Mouse (Mus musculus) lung, postnatal 25 days (tissue): ENCODE data around the gene Plxna4.

Experiments used
- DNase-seq: peaks from one replicate; pipeline ENCODE4 v3.0.0; 2022; ENCODE audit warnings: low spot score

Gene Plxna4

GRCm38 (mm10) chr6:32346015-32346414 lies 242.0 kb downstream of the Plxna4 start:
- no peak for DNase-seq

- DNase-seq, result no peak
These were observed 245.3 kb downstream of the Plxna4 start for GRCm38 (mm10) chr6:32342727-32343126.

- DNase-seq, result no peak
These were observed 245.7 kb downstream of the Plxna4 start for GRCm38 (mm10) chr6:32342272-32342671.

- no peak for DNase-seq
These were observed 249.5 kb downstream of the Plxna4 start for GRCm38 (mm10) chr6:32338416-32338943.

GRCm38 (mm10) chr6:32331281-32331680 lies 256.7 kb downstream of the Plxna4 start:
- DNase-seq, result no peak

GRCm38 (mm10) chr6:32330034-32330795 lies 257.8 kb downstream of the Plxna4 start:
- no peak for DNase-seq

DNA sequence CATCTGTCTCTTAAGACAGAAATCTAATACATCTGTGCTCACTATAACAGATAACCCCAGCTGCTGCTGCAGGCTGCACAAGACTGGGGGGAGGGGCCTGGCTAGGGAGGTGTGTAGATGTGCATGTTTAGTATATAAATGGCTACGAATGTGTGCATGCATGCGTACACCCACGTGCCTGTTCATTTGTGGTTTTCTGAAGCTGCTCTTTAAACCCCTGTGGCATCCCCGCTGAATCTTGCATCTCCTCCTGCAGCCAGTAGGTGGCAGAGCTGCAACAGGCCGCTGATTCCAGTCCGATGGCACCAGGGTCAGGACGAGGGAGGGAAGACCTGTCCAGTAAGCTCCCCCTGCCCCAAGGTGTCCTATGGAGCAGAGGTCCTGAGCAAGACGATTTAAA lies 260.0 kb downstream of the Plxna4 start:
- DNase-seq, result peak; percentile 72

- no peak for DNase-seq
These were observed 260.8 kb downstream of the Plxna4 start for GRCm38 (mm10) chr6:32327173-32327572.

- no peak for DNase-seq
These were observed 261.6 kb downstream of the Plxna4 start for GRCm38 (mm10) chr6:32326406-32326805.

- no peak for DNase-seq
These were observed 262.1 kb downstream of the Plxna4 start for GRCm38 (mm10) chr6:32325851-32326250.

DNA sequence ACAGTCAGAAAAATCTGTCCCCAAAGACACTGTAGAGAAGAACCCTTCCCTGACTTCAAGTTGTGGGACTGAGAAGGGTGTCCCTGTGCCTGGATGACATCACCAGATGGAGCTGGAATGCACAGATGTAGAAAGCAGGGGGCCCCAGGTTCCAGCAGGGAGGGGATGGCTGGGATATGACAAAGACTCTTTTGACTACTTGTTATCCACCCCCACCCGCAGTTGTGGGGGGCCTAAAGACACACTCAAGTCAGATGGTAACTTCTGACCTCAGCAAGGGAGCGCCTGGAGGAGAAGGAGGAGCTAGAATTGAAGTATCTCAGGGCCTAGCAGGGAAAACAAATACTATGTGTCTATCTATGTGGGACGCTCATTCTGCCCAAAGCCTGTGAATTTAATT lies 266.8 kb downstream of the Plxna4 start:
- no peak for DNase-seq

GRCm38 (mm10) chr6:32320254-32320653 lies 267.7 kb downstream of the Plxna4 start:
- DNase-seq, result no peak

DNA sequence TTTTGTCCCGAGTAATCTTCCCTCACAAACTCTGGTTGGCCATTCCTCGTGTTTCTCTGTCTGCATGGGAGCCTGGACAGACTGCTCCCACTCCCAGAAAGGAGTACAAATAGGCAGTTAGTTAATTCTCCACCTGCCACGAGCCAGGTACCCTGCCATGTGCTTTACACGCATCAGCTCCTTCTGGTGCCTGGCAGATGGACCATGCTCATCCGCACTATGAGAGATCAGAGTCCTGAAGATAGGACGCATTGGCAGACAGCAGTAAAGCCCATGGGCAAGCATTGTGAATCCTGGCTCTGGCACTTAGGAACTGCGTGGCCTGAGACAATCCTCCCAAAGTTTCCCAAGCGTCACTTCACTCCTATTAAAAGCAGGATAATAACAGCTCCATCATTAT lies 270.5 kb downstream of the Plxna4 start:
- DNase-seq, result no peak

- no peak for DNase-seq
These were observed 273.0 kb downstream of the Plxna4 start for GRCm38 (mm10) chr6:32315011-32315450.

DNA sequence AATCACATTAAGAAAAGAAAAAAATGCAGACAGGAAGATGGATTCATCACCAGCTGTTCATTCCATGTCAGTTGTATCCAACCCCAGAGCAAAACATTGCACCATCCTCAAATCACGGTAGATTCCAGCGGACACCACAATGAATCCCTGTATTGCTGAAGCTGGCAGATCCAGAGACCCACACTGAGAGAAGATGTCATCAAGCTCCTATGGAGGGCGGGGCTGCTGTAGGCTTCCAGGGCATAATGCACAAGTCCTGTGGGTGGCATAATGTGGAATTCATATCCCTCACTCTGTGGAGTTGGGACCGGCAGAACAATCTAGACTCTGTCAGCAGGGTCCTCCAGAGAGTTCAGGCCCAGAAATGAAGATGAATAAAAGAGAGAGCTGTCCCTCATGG lies 278.8 kb downstream of the Plxna4 start:
- no peak for DNase-seq

DNA sequence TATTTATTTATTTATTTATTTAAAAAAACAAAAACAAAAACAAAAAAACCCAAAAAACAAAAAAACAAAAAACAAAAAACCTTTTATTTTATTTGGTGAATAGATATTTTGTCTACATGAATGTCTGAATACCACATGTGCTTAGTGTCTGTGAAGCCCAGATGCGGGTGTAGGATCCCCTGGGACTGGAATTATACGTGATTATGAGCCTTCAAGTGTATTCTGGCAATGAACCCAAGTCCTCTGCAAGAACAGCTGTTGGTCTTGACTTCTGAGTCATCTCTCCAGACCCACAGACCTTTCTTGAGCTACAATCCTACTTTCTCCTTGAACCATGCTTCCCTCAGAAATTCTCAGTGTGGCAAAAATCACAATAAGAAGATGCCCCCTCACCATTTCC lies 287.4 kb downstream of the Plxna4 start:
- no peak for DNase-seq

GRCm38 (mm10) chr6:32281457-32281856 lies 306.5 kb downstream of the Plxna4 start:
- no peak for DNase-seq

DNA sequence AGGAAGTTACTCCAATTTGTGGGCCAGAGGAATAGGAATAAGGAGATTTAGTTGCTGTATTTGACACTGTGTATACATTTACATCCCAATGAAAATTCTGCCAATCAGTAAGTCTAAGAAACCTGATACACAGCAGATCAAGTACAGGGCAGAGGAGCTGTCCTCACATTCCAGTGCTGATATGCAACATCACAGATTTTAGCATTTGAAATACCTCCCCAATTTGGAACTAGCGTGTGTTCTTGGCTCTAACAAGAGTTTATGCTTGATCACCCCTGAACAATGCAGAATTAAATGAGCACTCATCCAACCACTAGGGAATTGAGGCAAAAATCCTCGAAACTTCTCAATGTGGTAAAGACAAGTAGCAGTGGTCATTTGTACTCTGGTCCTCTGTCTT lies 307.3 kb downstream of the Plxna4 start:
- no peak for DNase-seq

GRCm38 (mm10) chr6:32271463-32271862 lies 316.5 kb downstream of the Plxna4 start:
- DNase-seq, result no peak

DNA sequence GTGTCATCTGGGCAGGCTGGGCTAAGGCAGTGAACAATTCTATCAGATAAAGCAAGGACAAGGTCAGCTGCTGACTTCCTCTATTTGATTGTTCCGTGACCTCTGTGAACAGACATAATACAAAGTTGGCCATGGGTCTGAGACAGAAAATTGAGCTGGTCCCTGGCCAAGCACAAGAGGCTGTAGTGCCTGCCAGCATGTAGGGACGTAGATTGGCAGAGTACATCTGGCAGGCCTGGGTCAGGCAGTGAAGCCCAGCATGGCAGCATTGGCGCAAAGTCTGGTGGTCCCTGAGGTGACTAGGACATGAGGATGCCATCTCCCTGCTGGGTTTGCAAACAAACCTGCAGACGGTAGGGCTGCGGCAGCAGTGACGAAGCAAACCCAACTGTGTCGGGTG lies 321.9 kb downstream of the Plxna4 start:
- DNase-seq, result peak; percentile 42

DNA sequence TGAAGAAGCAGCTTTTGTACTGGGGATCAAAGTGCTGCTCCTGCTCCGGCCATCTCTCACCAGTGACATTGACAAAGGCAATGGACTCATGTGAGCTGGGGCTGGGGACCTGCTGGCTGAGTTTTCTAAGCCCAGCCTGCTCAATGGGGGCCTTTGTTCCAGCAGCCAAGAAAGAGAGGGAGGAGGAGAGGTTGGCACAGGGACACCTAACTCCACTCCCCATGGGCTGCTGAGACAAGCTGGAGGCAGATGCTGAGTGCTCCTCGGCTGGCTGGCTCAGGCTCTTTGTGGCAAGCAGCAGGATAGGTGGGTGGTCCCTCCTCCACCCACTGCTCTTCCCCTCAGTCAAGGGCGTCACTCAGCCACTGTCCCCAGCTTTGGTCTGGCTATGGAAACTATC lies 326.7 kb downstream of the Plxna4 start:
- no peak for DNase-seq

- no peak for DNase-seq
These were observed 327.7 kb downstream of the Plxna4 start for GRCm38 (mm10) chr6:32260341-32260740.

DNA sequence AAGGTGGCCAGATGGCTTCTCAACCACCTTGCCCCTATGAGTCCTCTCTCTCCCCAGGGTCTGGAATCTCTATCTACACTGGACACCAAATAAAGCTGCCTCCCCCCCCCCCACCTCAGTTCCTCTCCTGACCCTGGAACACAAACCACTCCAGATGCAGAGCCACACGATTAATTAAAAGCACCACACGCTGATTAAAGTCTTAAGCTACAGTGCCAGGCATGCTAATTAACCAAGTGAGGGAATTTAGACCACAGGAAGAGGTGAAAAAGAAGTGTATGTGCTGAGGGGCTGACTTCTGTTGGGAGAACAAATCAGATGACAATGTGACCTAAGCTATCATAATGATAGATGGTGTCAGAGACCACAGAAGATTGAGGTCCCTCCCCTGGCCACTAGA lies 332.8 kb downstream of the Plxna4 start:
- DNase-seq, result no peak

DNA sequence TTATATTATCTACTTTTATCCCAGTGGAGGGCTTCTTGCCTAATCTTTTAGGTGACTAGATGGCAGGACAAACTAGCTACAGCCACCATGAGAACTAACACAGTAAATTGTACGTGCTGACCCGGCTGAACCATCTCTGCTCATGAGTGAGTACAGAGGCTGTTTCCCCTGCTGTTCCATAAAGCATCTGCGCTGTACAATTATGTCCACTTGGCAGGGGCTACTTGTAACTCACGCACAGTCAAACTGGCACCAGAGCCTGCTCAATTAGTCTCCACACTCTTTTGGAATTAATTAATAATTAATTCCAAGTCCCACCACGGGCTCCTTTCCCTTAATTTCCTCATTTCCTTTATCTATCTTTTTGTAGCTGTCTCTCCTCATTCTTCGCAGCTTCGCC lies 335.8 kb downstream of the Plxna4 start:
- no peak for DNase-seq
